Mouse (Mus musculus) liver, postnatal 0 days (tissue): ENCODE data around the gene Aatk. TPM values are rescaled to one million over a fixed set of nuclear protein-coding genes. Genes with fewer than 3 reads are reported as not detected.
A peak's percentile ranks its signal among the peaks of the same experiment; 100 is the strongest.

Source experiments
- ATAC-seq: fragments of 200-750 bp; cut with Nextera tagmentation; 2 replicates; pipeline ENCODE4 v1.8.0; 2017; ENCODE audit warnings: mild to moderate bottlenecking, moderate library complexity
- DNase-seq: peaks from one replicate; pipeline ENCODE4 v3.0.0-alpha.2; 2016
- H3K27ac ChIP-seq: fragments of 300-500 bp; sonication (generic); 2 replicates; pipeline ENCODE4 v1.5.1; 2014; ENCODE audit warnings: antibody characterized with exemption, moderate library complexity, mild to moderate bottlenecking, low read depth
- H3K27me3 ChIP-seq: fragments of 300-500 bp; sonication (generic); 2 replicates; pipeline ENCODE4 v1.6.1; 2014; ENCODE audit warnings: low read length, control low read depth, mixed read lengths; ENCODE audit not compliant: insufficient read depth
- H3K36me3 ChIP-seq: fragments of 300-500 bp; sonication (generic); replicated peaks from 2 replicates; pipeline ENCODE4 v1.6.1; 2014; ENCODE audit warnings: mild to moderate bottlenecking, control low read depth, low read length, moderate library complexity, mixed read lengths; ENCODE audit not compliant: insufficient read depth
- H3K4me1 ChIP-seq: fragments of 300-500 bp; sonication (generic); 2 replicates; pipeline ENCODE4 v1.6.1; 2014; ENCODE audit warnings: antibody characterized with exemption, mild to moderate bottlenecking, control low read depth; ENCODE audit not compliant: insufficient read depth
- H3K4me2 ChIP-seq: fragments of 300-500 bp; sonication (generic); 2 replicates; pipeline ENCODE4 v1.6.1; 2014; ENCODE audit warnings: low read depth, mild to moderate bottlenecking, low read length, moderate library complexity, mixed read lengths
- H3K4me3 ChIP-seq: fragments of 300-500 bp; sonication (generic); 2 replicates; pipeline ENCODE4 v1.5.1; 2014; ENCODE audit warnings: low read depth, low read length
- H3K9ac ChIP-seq: fragments of 300-500 bp; sonication (generic); replicated peaks from 2 replicates; pipeline ENCODE4 v1.6.1; 2014; ENCODE audit warnings: mild to moderate bottlenecking, moderate library complexity
- H3K9me3 ChIP-seq: fragments of 300-500 bp; sonication (generic); 2 replicates; pipeline ENCODE4 v1.6.1; 2016; ENCODE audit warnings: mild to moderate bottlenecking, control low read depth, low read length, mixed read lengths
- CTCF ChIP-seq: sonication (generic); IDR thresholded peaks from 2 replicates; pipeline ENCODE4 v1.5.1; 2016; ENCODE audit warnings: antibody characterized with exemption, low read depth
- EP300 ChIP-seq: IDR thresholded peaks from 2 replicates; pipeline ENCODE4 v1.6.1; 2016; ENCODE audit warnings: antibody characterized with exemption, low read depth, mild to moderate bottlenecking
- WGBS: fragments of 180-500 bp; shearing (Covaris S2); extraction: QIAGEN DNeasy Blood & Tissue Kit; methylation state at CpG from one replicate; pipeline ENCODE4 v1.1.7; 2014; ENCODE audit not compliant: insufficient replicate concordance; 5-methylcytosine and 5-hydroxymethylcytosine counted together
- polyA plus RNA-seq: library from polyadenylated mRNA; unstranded; fragments of >200 nt; fragmentation: Nextera tagmentation; extraction: Ambion mirVana; gene quantifications from 2 replicates; pipeline ENCODE4 v1.2.1, GENCODE M21; 2015

Gene Aatk
- 0.72 and 0.89 TPM in 2 replicates for polyA plus RNA-seq

- DNase-seq = no peak
- TF ChIP-seq CTCF = no peak
- Histone ChIP-seq H3K9ac (no peak within 1 kb of the TSS; the same call in 1 of the 2 replicates), H3K27me3 (peaks cover 37% of the 10 kb centered on the region), H3K27ac (no peak within 1 kb of the TSS), H3K4me1 (peaks cover 12% of the 10 kb centered on the region), H3K36me3 (no peaks in the 10 kb centered on the region), H3K9me3 (no peaks in the 10 kb centered on the region), H3K4me2 (peak within 1 kb of the TSS; percentile 74), H3K4me3 (peak within 1 kb of the TSS; percentile 41)
- no peak for ATAC-seq
- 9% methylated on average over 35 of the region's 63 CpGs for WGBS
These were observed at the start of gene Aatk for GRCm38 (mm10) chr11:120046553-120047191. Gene Aatk (minus strand): TSS chr11:120047167.

DNA sequence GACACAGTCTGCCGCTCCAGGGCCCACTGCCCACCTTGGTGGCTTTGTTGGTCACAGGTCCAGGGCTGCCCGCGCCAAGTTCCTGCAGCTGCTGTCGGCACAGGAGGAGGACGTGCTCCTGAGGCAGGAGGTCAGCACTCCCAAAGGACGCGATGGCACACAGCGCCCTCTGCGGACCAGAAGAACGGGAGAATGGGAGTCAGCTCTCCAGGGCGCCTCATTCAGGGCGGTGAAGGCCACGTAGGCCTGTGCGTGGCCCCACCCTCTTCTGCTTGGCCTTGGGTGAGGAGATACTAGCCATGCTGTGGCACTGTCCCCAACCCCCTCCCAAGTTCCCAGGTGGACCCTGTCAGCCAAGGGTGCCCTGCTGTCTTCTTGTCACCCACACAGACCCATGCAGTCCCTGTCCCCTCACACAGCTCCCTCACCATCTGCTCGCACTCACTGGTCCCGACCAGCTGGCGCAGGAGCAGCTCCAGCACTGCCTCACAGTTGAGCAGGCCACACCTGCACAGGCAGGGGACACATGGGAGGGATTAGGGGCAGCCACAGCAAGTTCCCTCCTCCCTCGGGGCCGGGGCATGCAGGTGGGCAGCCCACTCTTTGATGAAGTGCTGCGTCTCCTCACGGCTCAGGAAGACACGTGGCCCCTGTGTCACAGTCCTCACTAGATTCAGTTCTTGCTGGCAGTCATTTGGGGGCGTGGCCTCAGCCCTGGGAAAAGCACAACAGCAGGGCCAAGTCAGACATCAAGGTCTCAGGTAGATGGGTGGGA, 46.0 kb upstream of the Aatk start:
- no peak overlapping the region for H3K4me2 ChIP-seq
- DNase-seq (no peak), ATAC-seq (no peak)
- H3K27ac ChIP-seq = no peak overlapping the region
- H3K4me3 ChIP-seq = no peak overlapping the region
- H3K36me3 ChIP-seq = peaks cover 44% of the 10 kb centered on the region
- TF ChIP-seq CTCF (no peak), EP300 (no peak)
- no peaks in the 10 kb centered on the region for H3K9me3 ChIP-seq
- WGBS = 84% methylated on average over 23 of the region's 23 CpGs
- no peaks in the 10 kb centered on the region for H3K27me3 ChIP-seq
- peaks cover 8% of the 10 kb centered on the region for H3K4me1 ChIP-seq
- no peak overlapping the region for H3K9ac ChIP-seq

GRCm38 (mm10) chr11:120090661-120091060, 43.7 kb upstream of the Aatk start:
- Histone ChIP-seq H3K9ac (no peak overlapping the region), H3K36me3 (peaks cover 38% of the 10 kb centered on the region), H3K27ac (no peak overlapping the region), H3K4me3 (no peak overlapping the region), H3K4me2 (no peak overlapping the region), H3K4me1 (peaks cover 7% of the 10 kb centered on the region), H3K9me3 (no peaks in the 10 kb centered on the region), H3K27me3 (no peaks in the 10 kb centered on the region)
- no peak for DNase-seq
- WGBS = 86% methylated on average over 4 of the region's 4 CpGs
- no peak for ATAC-seq
- TF ChIP-seq EP300 = no peak
- no peak for TF ChIP-seq CTCF

DNA sequence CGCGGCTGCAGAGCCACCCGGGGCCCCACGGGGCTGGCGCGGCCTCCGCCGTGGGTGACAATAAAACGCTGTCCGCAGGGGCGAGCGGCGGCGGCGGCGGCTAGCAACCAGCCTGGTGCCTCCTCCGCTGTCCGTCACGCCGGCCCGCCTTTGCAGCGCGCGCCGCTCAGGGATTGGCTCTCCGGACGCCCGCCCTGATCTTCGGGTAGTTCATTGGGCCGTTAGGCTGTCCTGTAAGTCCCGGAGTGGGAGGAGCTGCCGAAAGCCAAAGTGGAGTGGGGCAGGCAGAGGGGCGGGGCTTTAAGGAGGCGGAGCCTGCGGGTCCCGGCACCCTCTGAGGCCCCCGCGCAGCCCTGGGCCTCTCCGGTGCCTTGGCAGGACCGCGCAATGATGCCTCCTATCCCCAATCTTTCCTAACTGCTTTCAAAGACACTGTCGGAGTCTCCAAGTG, 39.8 kb upstream of the Aatk start, which contains the start of gene Cep131:
Gene Cep131, minus strand, starts transcription at position 126 of the 451 bp plus-strand sequence.
- Histone ChIP-seq H3K36me3 (peaks cover 12% of the 10 kb centered on the region), H3K4me1 (peaks cover 11% of the 10 kb centered on the region), H3K9me3 (no peaks in the 10 kb centered on the region), H3K9ac (peak within 1 kb of the TSS; percentile 83), H3K27me3 (0 out of 2 replicates have a peak, but pooled peaks cover 2% of the 10 kb centered on the region), H3K27ac (no peak within 1 kb of the TSS), H3K4me2 (peak within 1 kb of the TSS; percentile 100), H3K4me3 (peak within 1 kb of the TSS; percentile 95)
- ATAC-seq = peak; percentile 100
- WGBS = under 1% methylated on average over 42 of the region's 42 CpGs
- DNase-seq = peak; percentile 98
- no peak for TF ChIP-seq EP300
- TF ChIP-seq CTCF = no peak

GRCm38 (mm10) chr11:120085891-120086627, 39.1 kb upstream of the Aatk start:
- H3K27ac ChIP-seq = no peak overlapping the region
- peak overlapping the region; percentile 100 for H3K4me2 ChIP-seq
- peak; percentile 48 for DNase-seq
- peak; percentile 58 for ATAC-seq
- H3K36me3 ChIP-seq = peaks cover 6% of the 10 kb centered on the region
- no peak for TF ChIP-seq CTCF
- no peak for TF ChIP-seq EP300
- 0 out of 2 replicates have a peak, but pooled peaks cover 2% of the 10 kb centered on the region for H3K27me3 ChIP-seq
- H3K4me3 ChIP-seq = peak overlapping the region; percentile 95
- peak overlapping the region; percentile 83 for H3K9ac ChIP-seq
- no peaks in the 10 kb centered on the region for H3K9me3 ChIP-seq
- H3K4me1 ChIP-seq = peaks cover 11% of the 10 kb centered on the region
- 1% methylated on average over 25 of the region's 25 CpGs for WGBS

DNA sequence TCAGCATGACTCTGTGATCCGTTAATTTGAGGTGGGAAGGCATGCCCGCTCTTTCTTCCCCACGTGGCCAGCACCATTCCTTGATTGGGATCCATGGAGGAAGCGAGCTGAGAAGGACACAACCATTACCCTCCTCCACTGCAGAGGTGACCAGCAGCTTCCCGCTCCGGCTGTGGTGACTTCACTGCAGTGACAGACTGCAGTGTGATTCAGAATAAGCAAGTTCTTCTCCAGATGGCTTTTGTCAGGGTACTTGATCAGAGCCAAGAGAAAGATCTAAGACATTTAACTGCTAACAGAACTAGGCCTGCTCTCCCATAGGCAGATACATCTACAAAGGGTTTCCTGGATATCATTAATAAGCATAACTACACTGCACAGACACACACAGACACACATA, 33.3 kb upstream of the Aatk start:
- no peak for ATAC-seq
- H3K36me3 ChIP-seq = peaks cover 5% of the 10 kb centered on the region
- no peak for TF ChIP-seq CTCF
- no peak for TF ChIP-seq EP300

More for the DNA sequence above, 33.3 kb upstream of the Aatk start:
- no peak overlapping the region for H3K27ac ChIP-seq
- no peaks in the 10 kb centered on the region for H3K9me3 ChIP-seq
- WGBS = 81% methylated on average over 6 of the region's 6 CpGs
- 0 out of 2 replicates have a peak, but pooled peaks cover under 1% of the 10 kb centered on the region for H3K4me1 ChIP-seq
- H3K4me2 ChIP-seq = no peak overlapping the region
- no peaks in the 10 kb centered on the region for H3K27me3 ChIP-seq
- H3K9ac ChIP-seq = no peak overlapping the region
- no peak for DNase-seq
- no peak overlapping the region for H3K4me3 ChIP-seq
